Mouse (Mus musculus): ENCODE measurements around the gene Gm20538.

DNA sequence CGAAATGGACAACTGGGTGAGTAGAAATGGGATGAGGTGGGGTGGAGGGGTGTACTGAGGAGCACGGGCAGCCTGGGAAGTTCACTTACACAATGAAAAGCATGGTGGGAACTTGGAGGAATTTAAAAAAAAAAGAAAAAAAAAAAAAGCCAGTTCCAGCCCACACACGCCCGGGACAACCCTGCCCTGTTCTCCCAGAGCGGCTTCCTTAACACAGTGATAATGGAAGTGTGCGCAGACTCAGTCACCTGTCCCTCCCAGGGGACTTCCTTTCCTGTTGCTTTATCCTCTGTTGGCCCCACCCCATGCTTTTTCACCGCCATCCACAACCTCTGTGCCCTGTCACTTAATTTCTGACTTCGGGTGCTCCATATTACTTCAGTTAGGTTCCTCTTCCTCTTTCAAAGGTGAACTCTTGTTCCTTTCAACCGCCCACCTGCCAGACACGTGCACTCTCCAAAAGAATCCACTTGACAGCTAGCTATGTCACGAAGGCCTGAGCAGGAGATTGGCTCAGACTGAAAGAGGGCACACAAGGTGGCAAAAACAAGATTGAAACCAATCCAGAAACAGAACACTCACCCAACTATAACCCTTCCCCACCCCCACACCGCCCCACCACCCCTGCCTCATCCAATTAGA is 42.0 kb downstream of the Gm20538 start:
- TF ChIP-seq CTCF (IDR thresholded peaks at IDR 0.05; ENCODE audit: borderline replicate concordance, insufficient read depth, low read depth, low read length) (no peak), POLR2A (IDR thresholded peaks at IDR 0.05; ENCODE audit: borderline replicate concordance, insufficient read depth, low read length) (no peak)

All from cerebellum, adult 2 months (tissue).